Comparison of ENCODE assay signal across 26 mouse cellular contexts in the genomic region with DNA sequence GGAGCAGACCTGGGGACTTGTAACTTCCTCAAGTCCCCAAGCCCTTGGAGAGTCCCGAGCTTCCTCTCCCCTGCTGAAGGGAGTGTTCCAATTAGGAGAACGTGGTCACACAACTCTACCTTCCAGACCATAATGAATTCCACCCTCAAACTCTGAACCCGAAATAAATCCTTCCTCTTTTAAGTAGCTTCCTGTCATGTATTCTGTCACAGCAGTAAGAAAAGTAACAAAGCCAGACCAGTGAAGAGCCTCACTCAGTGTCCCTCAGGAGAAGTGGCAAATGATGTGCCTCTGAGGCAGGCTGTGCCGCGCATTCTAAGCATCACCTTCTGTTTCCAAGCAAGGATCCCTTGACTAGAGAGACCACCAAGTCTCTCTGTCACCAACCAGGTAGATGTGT.
"Had no signal": no experiment of that assay in that cellular context is flagged by ENCODE, and none has a peak within 500 bp of the region (broad histone marks: within the 10 kb centered on the region; RNA-seq: fewer than 3 reads in every experiment).

No protein-coding gene starts in this region.

- ATAC-seq: inflammation-experienced regulatory T-cells, adult 6 months; intestine, embryonic 15.5 days; intestine, postnatal 0 days; liver, postnatal 0 days had no signal

- H3K9me3 ChIP-seq: heart, embryonic 10.5 days; hindbrain, embryonic 13.5 days; hindbrain, embryonic 15.5 days; intestine, embryonic 15.5 days; limb, embryonic 10.5 days; limb, embryonic 12.5 days; liver, embryonic 13.5 days; liver, embryonic 15.5 days had no signal

- H3K4me3 ChIP-seq: gastrocnemius, adult 2 months; heart, embryonic 10.5 days; heart, embryonic 12.5 days; hindbrain, embryonic 13.5 days; hindbrain, embryonic 15.5 days; intestine, embryonic 15.5 days; limb, embryonic 10.5 days; limb, embryonic 12.5 days; liver, embryonic 13.5 days; liver, embryonic 15.5 days had no signal

- H3K9ac ChIP-seq: heart, embryonic 12.5 days; hindbrain, embryonic 13.5 days; hindbrain, embryonic 15.5 days; intestine, embryonic 15.5 days; limb, embryonic 12.5 days; liver, embryonic 13.5 days; liver, embryonic 15.5 days; liver, postnatal 0 days had no signal

- H3K27me3 ChIP-seq: heart, embryonic 12.5 days; hindbrain, embryonic 13.5 days; hindbrain, embryonic 15.5 days; intestine, embryonic 15.5 days; liver, embryonic 13.5 days; liver, embryonic 15.5 days had no signal

- H3K27ac ChIP-seq: gastrocnemius, adult 2 months; heart, embryonic 10.5 days; intestine, embryonic 15.5 days; limb, embryonic 10.5 days; limb, embryonic 12.5 days; liver, embryonic 13.5 days; liver, embryonic 15.5 days had no signal

- H3K4me1 ChIP-seq: limb, embryonic 12.5 days had no signal

- DNase-seq: gastrocnemius, adult 2 months; gastrocnemius, postnatal 10 days; gastrocnemius, postnatal 25 days; heart, adult 18-20 months; heart, postnatal 10 days; heart, postnatal 4 days; kidney, adult 18-20 months; kidney, adult 8-10 months; kidney, postnatal 10 days; kidney, postnatal 25 days; kidney, postnatal 4 days; layer of hippocampus, adult 9-11 months; liver; liver, embryonic 13.5 days; liver, postnatal 0 days had no signal

- H3K36me3 ChIP-seq: heart, embryonic 10.5 days; heart, embryonic 12.5 days; hindbrain, embryonic 13.5 days; hindbrain, embryonic 15.5 days; intestine, embryonic 15.5 days; limb, embryonic 10.5 days; limb, embryonic 12.5 days; liver, embryonic 13.5 days; liver, embryonic 15.5 days had no signal

- H3K4me2 ChIP-seq: heart, embryonic 12.5 days; hindbrain, embryonic 13.5 days; intestine, embryonic 15.5 days; limb, embryonic 12.5 days; liver, embryonic 11.5 days; liver, embryonic 13.5 days; liver, embryonic 15.5 days had no signal
